Mouse (Mus musculus): Measurements from ENCODE around the gene Stip1.

GRCm38 (mm10) chr19:7034006-7034405 is 5.8 kb downstream of the Stip1 start:
- TF ChIP-seq POLR2A (IDR thresholded peaks at IDR 0.05; ENCODE audit: borderline replicate concordance, extremely low read depth, low read depth, low read length) (no peak), CTCF (IDR thresholded peaks at IDR 0.05; ENCODE audit: insufficient read depth, low read length) (no peak)
